Mouse (Mus musculus): Measurements from ENCODE around the gene Pcbp4. TPM values are rescaled to one million over a fixed set of nuclear protein-coding genes. Genes with fewer than 3 reads are reported as not detected.

Pcbp4 gene
- polyA plus RNA-seq, 1 experiment from 2014 or later, result 83.2 TPM

DNA sequence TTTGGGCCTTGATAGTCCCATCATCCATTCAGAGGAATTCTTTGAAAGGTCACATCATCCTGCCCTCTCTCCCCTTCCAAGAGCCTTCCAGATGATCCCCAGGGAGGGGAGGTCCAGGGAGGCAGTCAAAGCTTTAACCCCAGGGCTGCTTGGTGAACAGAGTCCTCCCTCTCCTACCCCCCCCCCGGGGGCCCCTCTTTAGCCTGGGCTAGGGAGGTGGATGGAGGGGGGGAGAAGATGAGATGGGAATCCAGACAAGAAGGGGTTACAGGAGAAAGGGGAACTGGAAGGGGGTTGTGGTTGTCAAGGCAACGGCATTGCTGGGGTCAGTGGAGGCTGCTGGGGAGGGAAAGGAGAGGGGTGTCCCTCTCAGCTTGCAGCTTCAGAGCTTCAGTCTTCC lies 32.5 kb upstream of the Pcbp4 start:
- 0% methylated on average over 2 of the region's 2 CpGs for WGBS
- Histone ChIP-seq H3K27me3 (no peaks in the 10 kb centered on the region), H3K4me2 (peak overlapping the region; percentile 14; the same call in 1 of the 2 replicates), H3K4me3 (no peak overlapping the region), H3K9ac (no peak overlapping the region), H3K36me3 (no peaks in the 10 kb centered on the region), H3K9me3 (no peaks in the 10 kb centered on the region), H3K27ac (peak overlapping the region; percentile 23; the same call in 1 of the 2 replicates), H3K4me1 (peaks cover 50% of the 10 kb centered on the region)
- no peak for ATAC-seq (ENCODE audit: insufficient number of reproducible peaks, low FRiP score, low TSS enrichment, low read depth)

DNA sequence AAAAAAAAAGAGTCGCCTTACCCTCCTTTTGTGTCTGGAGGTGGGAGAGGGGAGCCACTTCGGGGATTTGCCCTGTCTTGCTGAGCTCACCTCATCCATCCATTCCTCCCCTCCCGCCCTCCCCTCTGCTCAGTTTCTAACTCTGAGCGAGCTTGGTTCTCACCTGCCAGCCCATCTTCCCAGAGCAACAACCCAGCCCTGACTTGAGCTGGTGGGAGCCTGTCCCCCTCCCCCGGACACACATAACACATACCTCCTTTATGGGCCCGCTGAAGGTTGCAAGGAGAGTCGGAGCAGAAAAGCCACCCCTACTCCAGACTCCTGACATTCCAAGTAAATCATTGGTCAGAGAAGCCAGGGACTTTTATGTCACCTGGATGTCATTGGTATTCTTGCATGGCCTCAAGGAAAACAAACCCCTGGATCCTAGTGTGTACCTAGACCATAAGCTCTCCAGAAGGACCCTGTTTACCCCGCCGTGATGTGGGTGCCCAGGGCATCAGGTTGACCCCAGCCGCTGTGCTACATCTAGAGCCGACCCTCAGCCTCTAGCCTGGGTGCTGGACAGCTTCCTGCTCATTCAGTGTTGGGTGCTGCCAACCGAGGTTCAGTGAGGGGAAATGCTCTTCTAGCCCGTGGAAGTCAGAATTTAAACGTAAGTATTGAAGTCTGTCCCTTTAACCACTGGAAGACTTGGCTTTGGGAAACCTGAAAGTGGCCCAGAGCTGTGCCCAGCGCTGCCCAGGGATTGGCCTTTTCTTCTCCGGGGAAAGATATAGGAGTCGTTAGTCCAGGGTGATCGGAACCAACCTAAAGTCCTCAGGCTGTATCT lies 31.8 kb upstream of the Pcbp4 start:
- H3K9ac ChIP-seq, result no peak overlapping the region
- H3K4me2 ChIP-seq, result peak overlapping the region; percentile 38
- H3K27me3 ChIP-seq, result no peaks in the 10 kb centered on the region
- H3K36me3 ChIP-seq, result no peaks in the 10 kb centered on the region
- H3K9me3 ChIP-seq, result no peaks in the 10 kb centered on the region
- 10% methylated on average over 18 of the region's 18 CpGs for WGBS
- H3K4me1 ChIP-seq, result peaks cover 50% of the 10 kb centered on the region
- ATAC-seq (ENCODE audit: insufficient number of reproducible peaks, low FRiP score, low TSS enrichment, low read depth), result 0 out of 2 replicates have a peak, but pooled peaks have one; percentile 12
- peak overlapping the region; percentile 23; the same call in 1 of the 2 replicates for H3K27ac ChIP-seq
- no peak overlapping the region for H3K4me3 ChIP-seq

DNA sequence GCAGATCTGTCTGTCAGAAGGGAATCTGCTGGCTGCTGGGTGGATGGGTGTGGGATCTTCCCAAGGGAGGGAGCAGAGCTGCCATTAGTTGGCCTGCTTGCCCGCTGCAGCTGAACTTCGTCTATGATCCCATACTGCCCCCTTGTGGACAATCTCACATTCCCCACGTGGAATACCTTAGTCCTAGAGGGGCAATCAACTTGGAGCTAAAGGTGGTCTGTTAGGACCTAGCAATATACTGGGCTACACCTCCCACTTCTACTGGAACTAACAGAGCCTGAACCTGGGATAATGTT lies 31.3 kb upstream of the Pcbp4 start:
- no peaks in the 10 kb centered on the region for H3K27me3 ChIP-seq
- 0% methylated on average over 3 of the region's 3 CpGs for WGBS
- no peak overlapping the region for H3K9ac ChIP-seq
- peaks cover 50% of the 10 kb centered on the region for H3K4me1 ChIP-seq
- H3K4me3 ChIP-seq, result no peak overlapping the region
- no peaks in the 10 kb centered on the region for H3K9me3 ChIP-seq
- H3K27ac ChIP-seq, result peak overlapping the region; percentile 23; the same call in 1 of the 2 replicates
- ATAC-seq (ENCODE audit: insufficient number of reproducible peaks, low FRiP score, low TSS enrichment, low read depth), result peak; percentile 68
- peak overlapping the region; percentile 38 for H3K4me2 ChIP-seq
- H3K36me3 ChIP-seq, result no peaks in the 10 kb centered on the region

DNA sequence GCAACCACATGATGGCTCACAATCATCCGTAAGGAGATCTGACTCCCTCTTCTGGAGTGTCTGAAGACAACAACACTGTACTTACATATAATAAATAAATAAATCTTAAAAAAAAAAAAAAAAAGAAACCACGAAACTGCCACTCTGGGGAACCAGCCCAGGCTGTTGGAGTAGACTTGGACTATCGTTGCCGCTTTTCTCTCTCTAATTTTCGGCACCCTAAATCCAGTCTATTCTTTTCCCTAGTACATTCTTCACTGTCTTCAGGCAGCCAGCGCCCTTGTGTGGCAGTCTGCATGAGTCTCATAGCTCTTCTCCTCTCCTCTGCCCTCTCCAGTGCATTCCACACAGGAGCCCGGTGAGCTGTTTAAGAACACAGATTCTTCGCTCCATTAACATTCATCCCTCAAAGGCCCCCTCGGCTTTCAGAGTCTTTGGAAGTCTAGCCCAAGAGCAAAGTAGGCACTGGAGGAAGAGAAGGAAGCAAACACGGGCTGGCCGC lies 24.3 kb upstream of the Pcbp4 start:
- H3K27me3 ChIP-seq, result no peaks in the 10 kb centered on the region
- ATAC-seq (ENCODE audit: insufficient number of reproducible peaks, low FRiP score, low TSS enrichment, low read depth), result peak; percentile 37

GRCm38 (mm10) chr9:106429221-106430014 lies 23.7 kb upstream of the Pcbp4 start, which contains the start of gene Rpl29:
TSS of gene Rpl29 (plus strand) at chr9:106429454.
- Histone ChIP-seq H3K36me3 (peaks cover 36% of the 10 kb centered on the region), H3K27me3 (no peaks in the 10 kb centered on the region), H3K9me3 (no peaks in the 10 kb centered on the region), H3K4me1 (peaks cover 18% of the 10 kb centered on the region), H3K4me3 (peak within 1 kb of the TSS; percentile 76), H3K9ac (peak within 1 kb of the TSS; percentile 91), H3K4me2 (peak within 1 kb of the TSS; percentile 74), H3K27ac (peak within 1 kb of the TSS; percentile 96)
- ATAC-seq (ENCODE audit: insufficient number of reproducible peaks, low FRiP score, low TSS enrichment, low read depth), result peak; percentile 87
- WGBS, result under 1% methylated on average over 55 of the region's 55 CpGs

More for the DNA sequence above, 24.3 kb upstream of the Pcbp4 start:
- peak overlapping the region; percentile 76 for H3K4me3 ChIP-seq
- H3K27ac ChIP-seq, result peak overlapping the region; percentile 96
- peaks cover 18% of the 10 kb centered on the region for H3K4me1 ChIP-seq
- H3K4me2 ChIP-seq, result peak overlapping the region; percentile 74
- WGBS, result 16% methylated on average over 11 of the region's 11 CpGs
- peak overlapping the region; percentile 37 for H3K9ac ChIP-seq
- H3K36me3 ChIP-seq, result peaks cover 30% of the 10 kb centered on the region
- no peaks in the 10 kb centered on the region for H3K9me3 ChIP-seq

- Histone ChIP-seq H3K27ac (peak overlapping the region; percentile 96), H3K36me3 (peaks cover 40% of the 10 kb centered on the region), H3K27me3 (no peaks in the 10 kb centered on the region), H3K4me3 (peak overlapping the region; percentile 76), H3K4me2 (peak overlapping the region; percentile 74), H3K4me1 (peaks cover 19% of the 10 kb centered on the region), H3K9ac (peak overlapping the region; percentile 91), H3K9me3 (no peaks in the 10 kb centered on the region)
- WGBS, result under 1% methylated on average over 4 of the region's 4 CpGs
- no peak for ATAC-seq (ENCODE audit: insufficient number of reproducible peaks, low FRiP score, low TSS enrichment, low read depth)
Observed at GRCm38 (mm10) chr9:106430015-106430264, 23.2 kb upstream of the Pcbp4 start.

DNA sequence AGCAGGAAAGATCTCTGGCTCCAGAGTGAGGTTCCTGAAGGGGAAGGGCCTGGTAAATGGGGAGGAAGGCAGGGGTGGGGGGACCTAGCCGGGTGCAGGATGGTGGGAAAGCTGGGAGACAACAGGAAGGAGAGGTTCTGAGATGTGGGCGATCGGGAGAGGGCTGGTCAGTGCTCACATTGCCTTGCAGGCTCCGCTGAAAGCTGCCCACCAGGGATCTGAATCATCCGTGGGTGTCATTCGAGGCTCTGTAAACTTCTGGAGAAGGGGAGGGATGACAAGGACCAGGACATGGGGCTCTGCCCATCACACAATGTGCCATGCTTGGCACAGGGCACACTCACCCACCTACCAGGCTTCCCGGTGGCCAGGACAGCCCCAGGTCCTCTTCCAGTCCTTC lies 19.7 kb upstream of the Pcbp4 start:
- H3K27me3 ChIP-seq, result no peaks in the 10 kb centered on the region
- no peak overlapping the region; the same call in 1 of the 2 replicates for H3K27ac ChIP-seq
- H3K4me2 ChIP-seq, result no peak overlapping the region
- H3K4me3 ChIP-seq, result no peak overlapping the region
- WGBS, result 66% methylated on average over 7 of the region's 7 CpGs
- H3K9me3 ChIP-seq, result no peaks in the 10 kb centered on the region
- peaks cover 35% of the 10 kb centered on the region for H3K4me1 ChIP-seq
- peaks cover 46% of the 10 kb centered on the region for H3K36me3 ChIP-seq
- no peak overlapping the region for H3K9ac ChIP-seq
- no peak for ATAC-seq (ENCODE audit: insufficient number of reproducible peaks, low FRiP score, low TSS enrichment, low read depth)

GRCm38 (mm10) chr9:106436566-106436965 lies 16.5 kb upstream of the Pcbp4 start:
- no peak overlapping the region for H3K4me3 ChIP-seq
- H3K9ac ChIP-seq, result no peak overlapping the region
- 79% methylated on average over 9 of the region's 9 CpGs for WGBS
- no peak for ATAC-seq (ENCODE audit: insufficient number of reproducible peaks, low FRiP score, low TSS enrichment, low read depth)
- no peaks in the 10 kb centered on the region for H3K9me3 ChIP-seq
- no peak overlapping the region for H3K4me2 ChIP-seq
- peaks cover 52% of the 10 kb centered on the region for H3K36me3 ChIP-seq
- no peaks in the 10 kb centered on the region for H3K27me3 ChIP-seq
- no peak overlapping the region for H3K27ac ChIP-seq
- peaks cover 28% of the 10 kb centered on the region for H3K4me1 ChIP-seq

GRCm38 (mm10) chr9:106442680-106443079 lies 10.4 kb upstream of the Pcbp4 start:
- H3K27me3 ChIP-seq, result no peaks in the 10 kb centered on the region
- WGBS, result 79% methylated on average over 5 of the region's 5 CpGs
- no peak overlapping the region for H3K27ac ChIP-seq
- H3K9me3 ChIP-seq, result no peaks in the 10 kb centered on the region
- no peak overlapping the region for H3K9ac ChIP-seq
- H3K4me1 ChIP-seq, result peaks cover 29% of the 10 kb centered on the region
- H3K4me2 ChIP-seq, result no peak overlapping the region
- ATAC-seq (ENCODE audit: insufficient number of reproducible peaks, low FRiP score, low TSS enrichment, low read depth), result no peak
- H3K36me3 ChIP-seq, result peaks cover 18% of the 10 kb centered on the region
- H3K4me3 ChIP-seq, result no peak overlapping the region

DNA sequence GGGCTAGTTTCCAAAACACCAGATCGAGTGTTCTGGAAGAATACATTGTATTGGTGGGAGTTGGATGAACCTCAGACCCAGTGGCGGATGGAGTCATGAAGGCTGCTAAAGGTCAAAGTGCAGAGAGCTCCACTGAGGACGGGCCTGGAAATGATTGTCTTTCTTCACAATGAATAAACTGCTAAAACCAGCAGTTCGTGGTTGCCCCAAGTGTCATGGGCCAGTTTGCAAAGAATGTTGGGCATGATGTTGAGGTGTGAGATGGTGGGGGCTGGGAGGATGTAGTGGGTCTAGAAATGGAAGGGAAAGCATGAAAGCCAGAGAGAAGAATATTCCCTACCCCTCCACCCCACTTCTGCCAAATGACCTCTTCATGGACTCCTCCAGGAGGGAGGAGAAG lies 8.3 kb upstream of the Pcbp4 start:
- WGBS, result 71% methylated on average over 4 of the region's 4 CpGs
- Histone ChIP-seq H3K27me3 (no peaks in the 10 kb centered on the region), H3K4me2 (no peak overlapping the region), H3K36me3 (peaks cover 17% of the 10 kb centered on the region), H3K4me3 (no peak overlapping the region), H3K9ac (no peak overlapping the region), H3K27ac (no peak overlapping the region), H3K9me3 (no peaks in the 10 kb centered on the region), H3K4me1 (peaks cover 41% of the 10 kb centered on the region)
- ATAC-seq (ENCODE audit: insufficient number of reproducible peaks, low FRiP score, low TSS enrichment, low read depth), result no peak

- WGBS, result under 1% methylated on average over 24 of the region's 24 CpGs
- H3K27me3 ChIP-seq, result no peaks in the 10 kb centered on the region
- H3K4me3 ChIP-seq, result peak within 1 kb of the TSS; percentile 64
- H3K9ac ChIP-seq, result peak within 1 kb of the TSS; percentile 63
- peaks cover 66% of the 10 kb centered on the region for H3K4me1 ChIP-seq
- peak; percentile 84 for ATAC-seq (ENCODE audit: insufficient number of reproducible peaks, low FRiP score, low TSS enrichment, low read depth)
- no peaks in the 10 kb centered on the region for H3K9me3 ChIP-seq
- peak within 1 kb of the TSS; percentile 77 for H3K27ac ChIP-seq
- H3K36me3 ChIP-seq, result peaks cover 3% of the 10 kb centered on the region
- H3K4me2 ChIP-seq, result peak within 1 kb of the TSS; percentile 83
Observed at GRCm38 (mm10) chr9:106447348-106447747, 5.7 kb upstream of the Pcbp4 start, which contains the start of the genes Abhd14b and Abhd14a. TSS of gene Abhd14b (plus strand) at chr9:106447459. TSS of gene Abhd14a (minus strand) at chr9:106447678.

DNA sequence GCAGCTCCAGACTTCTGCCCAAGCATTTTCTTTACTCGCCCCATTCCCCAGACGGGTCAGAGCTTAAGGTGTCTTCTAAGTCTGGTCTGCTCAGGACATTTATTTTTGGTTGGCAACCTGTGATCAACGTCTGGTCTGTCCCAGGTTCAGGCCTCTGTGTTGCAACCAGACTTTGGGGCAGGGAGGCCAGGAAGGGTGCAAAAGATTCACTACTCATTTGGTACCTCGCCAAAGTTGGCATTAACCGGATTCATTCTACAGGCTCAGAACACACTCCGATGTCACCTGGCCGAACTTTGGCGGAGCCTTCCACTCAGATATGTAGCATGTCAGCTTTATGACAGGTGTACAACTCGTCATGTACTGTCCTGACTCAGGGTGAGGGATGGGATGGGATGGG lies 5.1 kb upstream of the Pcbp4 start:
- Histone ChIP-seq H3K4me3 (peak overlapping the region; percentile 64), H3K27ac (peak overlapping the region; percentile 77), H3K4me2 (peak overlapping the region; percentile 83), H3K9me3 (no peaks in the 10 kb centered on the region), H3K4me1 (peaks cover 72% of the 10 kb centered on the region), H3K36me3 (peaks cover 3% of the 10 kb centered on the region), H3K27me3 (no peaks in the 10 kb centered on the region), H3K9ac (no peak overlapping the region)
- 38% methylated on average over 9 of the region's 9 CpGs for WGBS
- ATAC-seq (ENCODE audit: insufficient number of reproducible peaks, low FRiP score, low TSS enrichment, low read depth), result no peak
